Mouse (Mus musculus) naive thymus-derived CD4-positive, alpha-beta T cell, adult 2 months (primary cell): ENCODE results near the gene Tmsb10.
A peak's percentile ranks its signal among the peaks of the same experiment; 100 is the strongest.

Experiments
- DNase-seq: peaks from one replicate; pipeline ENCODE4 v3.0.0-alpha.2; 2011; ENCODE audit warnings: low read depth

The Tmsb10 gene

GRCm38 (mm10) chr6:72958662-72959071, at the start of gene Tmsb10:
Gene Tmsb10, minus strand, starts transcription at chr6:72958748.
- DNase-seq = no peak

- no peak for DNase-seq
These were observed 45.1 kb upstream of the Tmsb10 start for GRCm38 (mm10) chr6:73003601-73004000.

DNA sequence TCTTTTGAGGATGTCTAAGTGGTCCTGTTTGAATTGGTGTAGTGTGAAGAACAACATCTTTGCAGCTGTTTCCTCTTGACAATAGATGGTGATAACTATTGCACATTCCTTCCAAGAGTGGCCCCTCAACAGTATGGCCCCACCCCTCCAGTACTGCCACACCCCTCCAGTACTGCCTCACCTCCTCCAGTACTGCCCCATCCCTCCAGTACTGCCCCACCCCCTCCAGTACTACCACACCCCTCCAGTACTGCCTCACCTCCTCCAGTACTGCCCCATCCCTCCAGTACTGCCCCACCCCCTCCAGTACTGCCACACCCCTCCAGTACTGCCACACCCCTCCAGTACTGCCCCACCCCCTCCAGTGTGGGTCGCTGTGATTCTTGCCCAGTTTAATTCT, 43.8 kb upstream of the Tmsb10 start:
- no peak for DNase-seq

DNA sequence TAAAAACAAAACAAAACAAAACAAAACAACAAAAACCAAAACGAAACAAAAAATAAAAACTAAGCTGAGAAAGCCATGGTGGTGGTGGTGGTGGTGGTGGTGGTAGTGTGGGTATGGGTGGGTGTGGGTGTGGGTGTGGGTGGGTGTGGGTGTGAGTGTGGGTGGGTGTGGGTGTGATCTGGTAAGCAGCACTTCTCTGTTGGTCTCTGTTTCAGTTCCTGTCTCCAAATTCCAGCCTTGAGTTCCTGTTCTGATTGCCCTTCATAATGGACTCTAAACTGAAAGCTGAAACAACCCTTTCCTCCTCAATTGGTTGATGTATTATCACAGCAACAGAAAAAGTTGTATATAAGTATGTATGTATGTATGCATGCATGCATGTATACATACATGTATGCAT, 40.3 kb upstream of the Tmsb10 start:
- DNase-seq = no peak

- no peak for DNase-seq
These were observed 35.1 kb upstream of the Tmsb10 start for GRCm38 (mm10) chr6:72993688-72994082.

GRCm38 (mm10) chr6:72993054-72993687, 34.6 kb upstream of the Tmsb10 start:
- DNase-seq = peak; percentile 87

- peak; percentile 70 for DNase-seq
These were observed 31.7 kb upstream of the Tmsb10 start for GRCm38 (mm10) chr6:72990206-72990605.

DNA sequence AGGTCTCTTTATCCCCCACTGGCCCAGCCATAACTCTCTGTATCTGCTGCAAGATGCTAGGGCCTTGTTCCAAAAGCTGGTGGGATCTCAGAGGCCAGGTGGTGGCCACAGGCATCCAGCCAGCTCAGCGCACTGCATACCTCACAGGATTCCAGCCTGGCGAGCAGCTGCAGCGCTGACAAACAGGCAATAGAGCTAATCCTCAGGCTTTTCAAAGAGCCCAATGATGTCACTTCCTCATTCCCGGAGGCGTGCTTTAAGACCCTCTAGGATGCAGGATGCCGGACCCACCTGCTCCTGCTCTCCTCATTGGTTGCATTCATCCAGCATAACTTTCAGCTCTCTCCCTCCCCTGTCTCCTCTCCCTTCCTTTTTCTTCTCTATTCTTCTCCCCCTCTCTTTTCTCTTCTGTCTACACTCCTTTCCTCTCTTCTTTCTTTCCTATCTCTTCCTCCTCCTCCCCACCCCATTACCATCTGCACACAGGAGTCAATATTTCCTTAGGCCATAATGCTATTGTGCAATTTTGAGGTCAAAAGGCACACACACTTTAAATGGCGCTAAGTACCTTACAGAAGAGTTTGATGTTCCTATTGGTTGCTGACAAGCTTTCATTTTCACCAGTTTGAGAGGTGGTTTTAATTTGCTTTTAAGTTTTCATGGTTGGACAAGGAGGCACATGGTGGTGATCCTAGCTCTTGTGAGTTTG, 30.6 kb upstream of the Tmsb10 start:
- DNase-seq = no peak

- DNase-seq = no peak
These were observed 24.0 kb upstream of the Tmsb10 start for GRCm38 (mm10) chr6:72982506-72982905.

DNA sequence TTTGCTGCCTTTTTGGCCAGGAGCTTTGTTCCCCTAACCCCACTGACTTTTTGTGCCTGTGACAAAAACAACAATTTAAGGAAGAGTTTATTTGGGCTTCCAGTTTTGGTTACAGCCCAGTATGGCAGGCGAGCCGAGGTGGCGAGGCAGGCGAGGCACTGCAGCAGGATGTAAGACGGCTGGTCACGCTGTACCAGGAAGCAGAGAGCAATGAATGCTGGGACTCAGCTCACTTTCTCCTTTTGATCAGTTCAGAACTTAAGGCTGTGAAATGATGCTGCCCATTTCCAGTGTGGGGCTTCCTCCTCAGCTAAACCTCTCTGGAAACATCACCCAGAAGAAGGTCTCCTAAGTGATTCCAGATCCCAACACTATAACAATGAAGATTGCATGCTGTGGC, 23.3 kb upstream of the Tmsb10 start:
- DNase-seq = peak; percentile 73

DNA sequence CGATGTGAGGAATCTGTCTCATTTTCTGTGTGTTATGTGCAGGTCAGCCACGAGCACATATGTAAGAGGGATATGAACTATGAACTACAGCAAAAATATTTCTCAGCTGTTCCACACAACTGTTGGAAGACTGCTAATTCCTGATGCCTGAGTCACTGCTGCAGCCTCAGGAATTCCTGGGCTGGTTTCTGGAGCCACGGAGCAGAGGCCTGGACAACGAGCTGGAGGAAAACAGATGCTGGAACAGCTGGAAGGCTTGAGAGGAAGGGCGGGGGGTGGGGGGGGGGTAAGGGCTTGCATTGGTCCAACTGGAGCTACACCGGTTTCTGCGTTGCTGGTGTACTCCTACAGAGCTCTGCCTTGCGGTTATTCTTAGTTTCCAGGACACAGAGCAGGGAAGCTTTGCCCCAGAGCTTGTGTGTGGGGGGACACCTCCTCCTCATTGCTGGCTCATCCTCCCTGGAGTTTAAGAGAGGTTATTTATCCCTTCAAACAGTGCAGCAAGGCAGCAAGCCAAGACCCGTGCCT, 22.6 kb upstream of the Tmsb10 start:
- DNase-seq = no peak

DNA sequence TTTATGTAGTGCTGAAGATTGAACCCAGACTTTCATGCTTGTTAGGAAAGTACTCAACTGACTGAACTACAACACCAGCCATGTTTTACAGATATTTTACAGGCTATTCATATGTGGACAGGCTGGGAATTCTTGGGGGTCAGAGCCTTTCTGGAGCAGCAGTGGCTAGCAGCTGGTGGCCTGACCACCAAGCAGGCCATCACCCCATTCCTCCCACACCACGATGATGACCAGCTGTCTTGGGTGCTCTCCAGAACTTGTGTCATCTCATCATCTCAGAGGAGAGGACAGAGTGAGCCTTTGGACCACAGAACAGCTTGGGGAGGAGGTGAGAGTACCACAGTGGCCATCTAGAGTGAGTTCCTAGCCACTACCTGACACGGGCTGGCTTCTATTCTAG, 18.3 kb upstream of the Tmsb10 start:
- DNase-seq = no peak

DNA sequence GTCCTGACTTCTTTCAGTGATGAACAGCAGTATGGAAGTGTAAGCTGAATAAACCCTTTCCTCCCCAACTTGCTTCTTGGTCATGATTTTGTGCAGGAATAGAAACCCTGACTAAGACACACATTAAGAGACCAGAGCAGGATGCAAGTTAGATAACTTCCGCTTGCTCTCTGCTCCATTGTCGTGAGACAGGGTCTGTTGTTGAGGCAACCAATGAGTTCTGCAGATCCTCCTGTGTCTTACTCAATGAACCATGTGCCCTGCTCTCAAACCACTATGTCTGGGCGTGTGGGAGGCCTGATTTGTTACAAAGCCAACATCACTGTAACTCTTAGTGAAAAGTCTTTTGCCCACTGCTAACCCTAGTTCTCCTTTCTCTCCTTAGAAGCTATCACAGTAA, 12.5 kb upstream of the Tmsb10 start:
- DNase-seq = peak; percentile 72

DNA sequence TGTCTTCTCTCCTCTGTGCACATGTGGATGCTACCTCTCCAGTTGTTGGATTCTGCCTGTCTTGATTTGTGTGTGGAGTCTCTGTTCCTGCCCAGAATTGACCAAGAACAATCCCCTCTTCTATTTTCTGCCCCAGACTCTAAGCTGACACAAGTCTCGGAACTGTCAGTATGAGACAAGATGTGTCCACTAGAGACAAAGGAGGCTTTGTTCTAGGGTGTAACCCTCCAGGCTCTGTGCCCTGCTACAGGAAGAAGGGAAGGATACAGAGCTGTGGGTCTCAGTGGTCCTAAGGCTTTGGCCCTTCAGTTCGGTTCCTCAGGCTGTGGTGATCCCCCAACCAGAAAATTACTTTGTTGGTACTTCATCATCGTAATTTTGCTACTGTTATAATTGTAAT, 11.2 kb upstream of the Tmsb10 start:
- DNase-seq = no peak

DNA sequence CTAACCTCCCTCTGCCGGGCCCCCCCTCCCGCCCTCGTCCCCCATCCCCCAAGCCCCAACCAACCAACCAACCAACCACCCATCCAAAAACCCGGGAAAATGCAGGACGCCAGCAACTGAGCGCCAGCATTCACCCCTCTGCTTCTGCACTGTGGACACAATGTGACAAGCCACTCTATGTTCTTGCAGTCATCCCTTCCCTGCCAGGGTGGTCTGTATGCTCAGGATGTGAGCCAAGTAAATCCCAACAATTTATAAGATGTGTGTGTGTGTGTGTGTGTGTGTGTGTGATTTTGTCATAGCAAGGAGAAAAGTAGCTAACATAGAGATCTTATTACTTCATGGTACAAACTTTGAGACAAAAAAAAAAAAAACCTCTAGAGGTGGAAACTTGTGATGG, 6.7 kb upstream of the Tmsb10 start:
- DNase-seq = no peak

DNA sequence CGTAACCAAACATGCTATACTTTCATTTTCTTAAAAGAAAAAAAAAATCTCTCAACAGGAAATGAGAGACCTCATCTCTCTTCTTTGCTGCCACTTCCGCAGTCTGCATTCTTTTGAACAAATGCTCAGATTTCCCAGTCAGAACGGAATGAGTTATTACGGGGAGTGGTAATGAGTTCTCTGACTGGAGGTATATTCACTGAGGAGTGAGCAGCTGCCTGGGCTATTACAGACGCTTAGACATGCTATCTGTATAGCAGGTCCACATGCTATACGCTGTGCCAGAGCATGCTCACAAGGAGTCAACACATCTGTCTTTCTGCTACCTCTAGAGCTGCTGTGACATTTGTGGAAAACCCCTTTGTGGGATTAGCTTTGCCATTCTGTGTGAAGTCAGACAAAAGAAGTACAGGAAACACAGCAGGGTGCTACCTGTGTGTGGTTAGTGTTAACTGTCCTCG, 3.8 kb upstream of the Tmsb10 start:
- peak; percentile 91 for DNase-seq

GRCm38 (mm10) chr6:72961603-72962002, 3.1 kb upstream of the Tmsb10 start:
- DNase-seq = no peak

GRCm38 (mm10) chr6:72960675-72961074, 2.1 kb upstream of the Tmsb10 start:
- DNase-seq = no peak

- DNase-seq = peak; percentile 57
These were observed 627 bp upstream of the Tmsb10 start for GRCm38 (mm10) chr6:72959175-72959574.

DNA sequence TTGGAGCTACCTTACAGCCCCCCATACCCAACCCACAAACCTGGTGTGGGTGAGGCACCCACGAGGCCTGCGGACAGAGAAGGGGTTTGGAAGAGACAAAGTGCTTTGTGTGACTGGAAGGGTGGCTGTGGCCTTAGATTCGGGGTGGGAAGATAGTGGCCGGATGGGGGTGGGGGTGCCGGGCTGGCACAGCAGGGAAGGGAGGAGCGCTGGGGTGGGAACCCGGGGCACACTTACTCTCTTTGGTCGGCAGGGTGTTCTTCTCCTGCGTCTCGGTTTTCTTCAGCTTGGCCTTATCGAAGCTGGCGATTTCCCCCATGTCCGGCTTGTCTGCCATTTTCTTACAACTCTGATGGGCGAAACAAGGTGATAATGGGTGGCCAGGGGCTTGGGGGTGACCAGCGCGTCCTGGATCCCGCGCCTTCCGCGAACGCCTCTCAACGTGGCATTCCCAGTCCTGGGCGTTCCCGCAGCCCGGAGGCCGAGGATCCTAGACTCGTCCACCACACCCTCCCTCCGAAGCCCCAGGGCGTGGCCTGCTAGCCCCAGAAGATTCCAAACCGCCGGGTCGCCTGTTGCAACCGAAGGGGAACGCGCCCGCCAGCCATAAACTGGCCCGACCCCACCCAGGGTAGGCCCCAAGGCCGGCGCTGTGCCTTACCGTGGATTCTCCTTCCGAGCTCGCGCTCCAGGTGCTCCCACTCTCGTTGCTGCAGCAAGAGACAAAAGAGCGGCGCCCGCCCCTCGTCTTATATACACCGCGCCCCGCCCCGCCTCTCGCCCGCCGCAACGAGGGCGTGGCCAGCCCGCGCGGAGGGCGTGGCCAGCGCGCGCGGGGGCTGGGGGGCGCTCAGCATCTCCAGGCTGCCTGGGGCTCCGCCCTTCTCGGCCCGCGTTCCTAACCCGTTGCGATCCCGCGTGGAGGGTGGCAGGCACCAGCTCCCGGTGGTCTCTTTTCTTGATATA, 589 bp downstream of the Tmsb10 start:
- peak; percentile 94 for DNase-seq

DNA sequence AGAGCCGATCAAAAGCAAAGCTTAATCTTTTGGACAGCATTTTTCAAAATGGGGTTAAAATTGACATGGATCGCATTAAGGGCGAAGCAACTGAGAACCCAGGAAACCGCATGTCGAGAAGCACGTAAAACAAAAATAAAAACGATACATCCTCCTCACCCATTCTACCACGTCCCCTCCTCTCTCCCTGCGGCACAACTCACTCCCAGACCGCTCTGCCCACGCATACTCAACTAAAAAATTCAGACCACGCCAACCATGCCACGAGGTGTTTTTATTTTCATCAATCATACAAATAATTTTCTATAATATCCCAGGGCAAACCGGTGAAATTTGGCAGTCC, 1.5 kb downstream of the Tmsb10 start:
- no peak for DNase-seq
